Mouse (Mus musculus): Measurements from ENCODE around the gene Agl.

- TF ChIP-seq CTCF (conservative IDR thresholded peaks at IDR 0.05; ENCODE audit: low read length) (no peak), NANOG (IDR thresholded peaks at IDR 0.05; ENCODE audit: borderline replicate concordance, low read length) (no peak), POU5F1 (IDR thresholded peaks at IDR 0.05; ENCODE audit: borderline replicate concordance, low read length) (no peak)
Measured at GRCm38 (mm10) chr3:116718951-116719350, 89.0 kb downstream of the Agl start.
